Mouse (Mus musculus): ENCODE measurements around the gene Aifm3. TPM values are rescaled to one million over a fixed set of nuclear protein-coding genes. Genes with fewer than 3 reads are reported as not detected.

Gene Aifm3
- 472 and 503 TPM in 2 replicates for polyA plus RNA-seq (2012; rRNA removed)

- Histone ChIP-seq H3K4me3 (replicated peaks; ENCODE audit: insufficient read depth, low read depth, low read length) (peak within 1 kb of the TSS; percentile 85), H3K27me3 (ENCODE audit: control insufficient read depth, insufficient read depth, low read length) (no peaks in the 10 kb centered on the region), H3K27ac (ENCODE audit: insufficient read depth, low read length) (peak within 1 kb of the TSS; percentile 89), H3K4me1 (ENCODE audit: control insufficient read depth, insufficient read depth, low read length) (peaks cover 31% of the 10 kb centered on the region)
- under 1% methylated on average over 44 of the region's 47 CpGs for WGBS
- TF ChIP-seq POLR2A (IDR thresholded peaks at IDR 0.05; ENCODE audit: borderline replicate concordance, insufficient read depth, low read length): peak; percentile 38; the same call in 1 of the 2 replicates
- no peak for TF ChIP-seq CTCF (IDR thresholded peaks at IDR 0.05; ENCODE audit: borderline replicate concordance, insufficient read depth, low read depth, low read length)
- peak; percentile 75 to 78 for DNase-seq
Measured at GRCm38 (mm10) chr16:17489469-17490111, at the start of gene Aifm3. Aifm3 (plus strand) TSS chr16:17489611.

- WGBS: under 1% methylated on average over 63 of the region's 63 CpGs
- Histone ChIP-seq H3K4me1 (ENCODE audit: control insufficient read depth, insufficient read depth, low read length) (peaks cover 9% of the 10 kb centered on the region; the same call in 1 of the 2 replicates), H3K4me3 (replicated peaks; ENCODE audit: insufficient read depth, low read depth, low read length) (peak within 1 kb of the TSS; percentile 97), H3K27me3 (ENCODE audit: control insufficient read depth, insufficient read depth, low read length) (no peaks in the 10 kb centered on the region), H3K27ac (ENCODE audit: insufficient read depth, low read length) (peak within 1 kb of the TSS; percentile 74)
- DNase-seq: peak; percentile 98
- TF ChIP-seq POLR2A (IDR thresholded peaks at IDR 0.05; ENCODE audit: borderline replicate concordance, insufficient read depth, low read length) (peak; percentile 83; the same call in 1 of the 2 replicates), CTCF (IDR thresholded peaks at IDR 0.05; ENCODE audit: borderline replicate concordance, insufficient read depth, low read depth, low read length) (no peak)
Measured at GRCm38 (mm10) chr16:17451541-17452372, 37.7 kb upstream of the Aifm3 start, which contains the start of gene Crkl. Crkl (plus strand) TSS chr16:17451987.

GRCm38 (mm10) chr16:17452373-17452715, 37.1 kb upstream of the Aifm3 start:
- Histone ChIP-seq H3K27ac (ENCODE audit: insufficient read depth, low read length) (peak overlapping the region; percentile 74), H3K4me3 (replicated peaks; ENCODE audit: insufficient read depth, low read depth, low read length) (peak overlapping the region; percentile 97), H3K27me3 (ENCODE audit: control insufficient read depth, insufficient read depth, low read length) (no peaks in the 10 kb centered on the region), H3K4me1 (ENCODE audit: control insufficient read depth, insufficient read depth, low read length) (peaks cover 9% of the 10 kb centered on the region; the same call in 1 of the 2 replicates)
- peak in 1 of 2 experiments; percentile 62 for DNase-seq
- under 1% methylated on average over 24 of the region's 24 CpGs for WGBS
- TF ChIP-seq POLR2A (IDR thresholded peaks at IDR 0.05; ENCODE audit: borderline replicate concordance, insufficient read depth, low read length) (no peak), CTCF (IDR thresholded peaks at IDR 0.05; ENCODE audit: borderline replicate concordance, insufficient read depth, low read depth, low read length) (no peak)

- TF ChIP-seq POLR2A (IDR thresholded peaks at IDR 0.05; ENCODE audit: borderline replicate concordance, insufficient read depth, low read length): no peak
- TF ChIP-seq CTCF (IDR thresholded peaks at IDR 0.05; ENCODE audit: borderline replicate concordance, insufficient read depth, low read depth, low read length): no peak
- Histone ChIP-seq H3K4me3 (replicated peaks; ENCODE audit: insufficient read depth, low read depth, low read length) (no peak overlapping the region), H3K27ac (ENCODE audit: insufficient read depth, low read length) (no peak overlapping the region; the same call in 1 of the 2 replicates), H3K27me3 (ENCODE audit: control insufficient read depth, insufficient read depth, low read length) (no peaks in the 10 kb centered on the region), H3K4me1 (ENCODE audit: control insufficient read depth, insufficient read depth, low read length) (peaks cover 10% of the 10 kb centered on the region; the same call in 1 of the 2 replicates)
- peak in 1 of 2 experiments; percentile 62 for DNase-seq
- 97% methylated on average over 1 of the region's 1 CpGs for whole genome bisulfite sequencing
Measured at GRCm38 (mm10) chr16:17456901-17457300, 32.5 kb upstream of the Aifm3 start.

- H3K4me3 ChIP-seq (replicated peaks; ENCODE audit: insufficient read depth, low read depth, low read length): no peak overlapping the region
- no peak overlapping the region for H3K27ac ChIP-seq (ENCODE audit: insufficient read depth, low read length)
- TF ChIP-seq CTCF (IDR thresholded peaks at IDR 0.05; ENCODE audit: borderline replicate concordance, insufficient read depth, low read depth, low read length) (no peak), POLR2A (IDR thresholded peaks at IDR 0.05; ENCODE audit: borderline replicate concordance, insufficient read depth, low read length) (no peak)
- H3K27me3 ChIP-seq (ENCODE audit: control insufficient read depth, insufficient read depth, low read length): no peaks in the 10 kb centered on the region
- peaks cover 10% of the 10 kb centered on the region; the same call in 1 of the 2 replicates for H3K4me1 ChIP-seq (ENCODE audit: control insufficient read depth, insufficient read depth, low read length)
- WGBS: 89% methylated on average over 4 of the region's 4 CpGs
- DNase-seq: no peak
Measured at GRCm38 (mm10) chr16:17460254-17460653, 29.2 kb upstream of the Aifm3 start.

- WGBS: 39% methylated on average over 1 of the region's 1 CpGs
- TF ChIP-seq POLR2A (IDR thresholded peaks at IDR 0.05; ENCODE audit: borderline replicate concordance, insufficient read depth, low read length) (no peak), CTCF (IDR thresholded peaks at IDR 0.05; ENCODE audit: borderline replicate concordance, insufficient read depth, low read depth, low read length) (no peak)
- Histone ChIP-seq H3K27ac (ENCODE audit: insufficient read depth, low read length) (no peak overlapping the region), H3K4me3 (replicated peaks; ENCODE audit: insufficient read depth, low read depth, low read length) (no peak overlapping the region), H3K27me3 (ENCODE audit: control insufficient read depth, insufficient read depth, low read length) (no peaks in the 10 kb centered on the region), H3K4me1 (ENCODE audit: control insufficient read depth, insufficient read depth, low read length) (peaks cover 4% of the 10 kb centered on the region; the same call in 1 of the 2 replicates)
- no peak for DNase-seq
Measured at GRCm38 (mm10) chr16:17461596-17461995, 27.8 kb upstream of the Aifm3 start.

- Histone ChIP-seq H3K27ac (ENCODE audit: insufficient read depth, low read length) (no peak overlapping the region), H3K27me3 (ENCODE audit: control insufficient read depth, insufficient read depth, low read length) (no peaks in the 10 kb centered on the region), H3K4me1 (ENCODE audit: control insufficient read depth, insufficient read depth, low read length) (peaks cover 7% of the 10 kb centered on the region; the same call in 1 of the 2 replicates), H3K4me3 (replicated peaks; ENCODE audit: insufficient read depth, low read depth, low read length) (no peak overlapping the region)
- no peak for DNase-seq
- TF ChIP-seq CTCF (IDR thresholded peaks at IDR 0.05; ENCODE audit: borderline replicate concordance, insufficient read depth, low read depth, low read length) (no peak), POLR2A (IDR thresholded peaks at IDR 0.05; ENCODE audit: borderline replicate concordance, insufficient read depth, low read length) (no peak)
- WGBS: 78% methylated on average over 2 of the region's 2 CpGs
Measured at GRCm38 (mm10) chr16:17463184-17463583, 26.2 kb upstream of the Aifm3 start.

Data from cerebellum, adult 2 months (tissue).